Mouse (Mus musculus): ENCODE measurements around the gene Itpkb. TPM values are rescaled to one million over a fixed set of nuclear protein-coding genes. Genes with fewer than 3 reads are reported as not detected.

Itpkb gene
- total and polyA plus RNA-seq, 3 experiments = 4.2 to 14.4 (median 10.6) TPM

- DNase-seq (ENCODE audit: extremely low read depth) = no peak
- Histone ChIP-seq H3K4me2 (ENCODE audit: insufficient read depth, low read depth, poor library complexity, severe bottlenecking) (no peak overlapping the region), H3K27me3 (replicated peaks) (no peaks in the 10 kb centered on the region), H3K36me3 (replicated peaks in 1 of 2; ENCODE audit: control insufficient read depth in 1 of 2, insufficient read depth in 1 of 2, low read length in 1 of 2) (peaks cover 3 to 44% of the 10 kb centered on the region in 2 experiments), H3K4me3 (replicated peaks in 1 of 3; ENCODE audit: low read depth in 2 of 3, low read length in 2 of 3, poor library complexity in 1 of 3) (no peak overlapping the region), H3K27ac (ENCODE audit: insufficient read depth, low read depth) (no peak overlapping the region), H3K79me2 (replicated peaks; ENCODE audit: control insufficient read depth, extremely low read depth, insufficient read depth, poor library complexity, severe bottlenecking) (no peaks in the 10 kb centered on the region), H3K9me3 (replicated peaks; ENCODE audit: low read length) (no peaks in the 10 kb centered on the region), H3K4me1 (ENCODE audit: control insufficient read depth in 1 of 2, insufficient read depth in 2 of 2) (peaks cover 14 to 78% of the 10 kb centered on the region in 2 experiments), H3K9ac (ENCODE audit: insufficient read depth, low read depth) (no peak overlapping the region)
- in situ Hi-C loops (cut with MboI; ENCODE audit: low pct_ligation_motif_present, low pct_unique_long_range_greater_than_20kb, low sequenced_read_pairs) (no loop called here), dilution Hi-C loops (cut with MboI; ENCODE audit: extremely low pct_ligation_motif_present, extremely low pct_unique_long_range_greater_than_20kb, low sequenced_read_pairs) (no loop called here)
- TF ChIP-seq CTCF (conservative IDR thresholded peaks at IDR 0.05 in 1 of 2, IDR thresholded peaks at IDR 0.05 in 1 of 2; ENCODE audit: low read depth in 2 of 2, low read length in 2 of 2) (no peak), NRF1 (IDR thresholded peaks at IDR 0.05; ENCODE audit: low read depth, low read length) (no peak), MXI1 (IDR thresholded peaks at IDR 0.05; ENCODE audit: low read depth, low read length) (no peak), CHD1 (IDR thresholded peaks at IDR 0.05; ENCODE audit: low read depth, low read length) (no peak), ZMIZ1 (IDR thresholded peaks at IDR 0.05; ENCODE audit: low read depth, low read length) (no peak), GABPA (IDR thresholded peaks at IDR 0.05; ENCODE audit: insufficient replicate concordance, low read depth, low read length) (no peak), HCFC1 (IDR thresholded peaks at IDR 0.05; ENCODE audit: low read depth, low read length) (no peak), EP300 (IDR thresholded peaks at IDR 0.05; ENCODE audit: low read length) (no peak), TBP (conservative IDR thresholded peaks at IDR 0.05; ENCODE audit: low read depth, low read length) (no peak), ZNF384 (IDR thresholded peaks at IDR 0.05; ENCODE audit: low read depth, low read length) (no peak), CHD2 (IDR thresholded peaks at IDR 0.05; ENCODE audit: low read length) (no peak), JUN (IDR thresholded peaks at IDR 0.05; ENCODE audit: insufficient read depth, low read depth, low read length) (no peak), ZC3H11A (IDR thresholded peaks at IDR 0.05; ENCODE audit: low read depth, low read length) (no peak), BHLHE40 (IDR thresholded peaks at IDR 0.05; ENCODE audit: low read depth, low read length) (no peak), POLR2A (IDR thresholded peaks at IDR 0.05; ENCODE audit: low read depth, low read length) (no peak)
Measured at GRCm38 (mm10) chr1:180364720-180365119, 34.4 kb downstream of the Itpkb start.

- Histone ChIP-seq H3K27ac (ENCODE audit: insufficient read depth, low read depth) (no peak overlapping the region), H3K9ac (ENCODE audit: insufficient read depth, low read depth) (no peak overlapping the region), H3K4me1 (ENCODE audit: control insufficient read depth in 1 of 2, insufficient read depth in 2 of 2) (peaks cover 11 to 73% of the 10 kb centered on the region in 2 experiments), H3K79me2 (replicated peaks; ENCODE audit: control insufficient read depth, extremely low read depth, insufficient read depth, poor library complexity, severe bottlenecking) (no peaks in the 10 kb centered on the region), H3K9me3 (replicated peaks; ENCODE audit: low read length) (no peaks in the 10 kb centered on the region), H3K4me2 (ENCODE audit: insufficient read depth, low read depth, poor library complexity, severe bottlenecking) (peak overlapping the region; percentile 27; the same call in 1 of the 2 replicates), H3K36me3 (replicated peaks in 1 of 2; ENCODE audit: control insufficient read depth in 1 of 2, insufficient read depth in 1 of 2, low read length in 1 of 2) (peaks cover under 1 to 40% of the 10 kb centered on the region in 2 experiments), H3K27me3 (replicated peaks) (no peaks in the 10 kb centered on the region), H3K4me3 (replicated peaks in 1 of 3; ENCODE audit: low read depth in 2 of 3, low read length in 2 of 3, poor library complexity in 1 of 3) (peak overlapping the region in 2 of 3 experiments; percentile 12 to 25)
- peak; percentile 69 for DNase-seq (ENCODE audit: extremely low read depth)
- dilution Hi-C loops (cut with MboI; ENCODE audit: extremely low pct_ligation_motif_present, extremely low pct_unique_long_range_greater_than_20kb, low sequenced_read_pairs) (no loop called here), in situ Hi-C loops (cut with MboI; ENCODE audit: low pct_ligation_motif_present, low pct_unique_long_range_greater_than_20kb, low sequenced_read_pairs) (no loop called here)
- TF ChIP-seq USF2 (conservative IDR thresholded peaks at IDR 0.05; ENCODE audit: low read depth, low read length) = peak; percentile 90
- no peak for TF ChIP-seq UBTF (IDR thresholded peaks at IDR 0.05; ENCODE audit: low read depth, low read length)
- TF ChIP-seq MAFK (IDR thresholded peaks at IDR 0.05; ENCODE audit: insufficient replicate concordance, low read length) = peak; percentile 90
- TF ChIP-seq IRF4 (IDR thresholded peaks at IDR 0.05; ENCODE audit: low read depth, low read length) = no peak
- TF ChIP-seq JUND (conservative IDR thresholded peaks at IDR 0.05; ENCODE audit: low read depth, low read length) = no peak
- TF ChIP-seq SIN3A (IDR thresholded peaks at IDR 0.05; ENCODE audit: low read length) = no peak
- TF ChIP-seq MXI1 (IDR thresholded peaks at IDR 0.05; ENCODE audit: low read depth, low read length) = peak; percentile 72
- TF ChIP-seq POLR2A (IDR thresholded peaks at IDR 0.05; ENCODE audit: low read depth, low read length) = peak; percentile 31; the same call in 1 of the 2 replicates
- TF ChIP-seq ZMIZ1 (IDR thresholded peaks at IDR 0.05; ENCODE audit: low read depth, low read length) = no peak
- no peak for TF ChIP-seq MAZ (IDR thresholded peaks at IDR 0.05; ENCODE audit: low read depth, low read length)
- no peak for TF ChIP-seq ZKSCAN1 (IDR thresholded peaks at IDR 0.05; ENCODE audit: borderline replicate concordance, low read depth, low read length)
- TF ChIP-seq TBP (conservative IDR thresholded peaks at IDR 0.05; ENCODE audit: low read depth, low read length) = no peak
- peak; percentile 83 for TF ChIP-seq BHLHE40 (IDR thresholded peaks at IDR 0.05; ENCODE audit: low read depth, low read length)
- no peak for TF ChIP-seq MYC (IDR thresholded peaks at IDR 0.05; ENCODE audit: low read depth, low read length)
- TF ChIP-seq PAX5 (IDR thresholded peaks at IDR 0.05; ENCODE audit: low read length) = no peak
- TF ChIP-seq NRF1 (IDR thresholded peaks at IDR 0.05; ENCODE audit: low read depth, low read length) = peak; percentile 86
- no peak for TF ChIP-seq ZC3H11A (IDR thresholded peaks at IDR 0.05; ENCODE audit: low read depth, low read length)
- no peak for TF ChIP-seq ETS1 (conservative IDR thresholded peaks at IDR 0.05; ENCODE audit: low read depth, low read length)
- TF ChIP-seq JUN (IDR thresholded peaks at IDR 0.05; ENCODE audit: insufficient read depth, low read depth, low read length) = no peak
- TF ChIP-seq E2F4 (IDR thresholded peaks at IDR 0.05; ENCODE audit: insufficient replicate concordance, low read depth, low read length) = no peak
- peak; percentile 94 for TF ChIP-seq USF1 (IDR thresholded peaks at IDR 0.05; ENCODE audit: low read depth, low read length)
- TF ChIP-seq MAX (IDR thresholded peaks at IDR 0.05; ENCODE audit: low read length) = peak; percentile 74; the same call in 1 of the 2 replicates
- TF ChIP-seq TCF12 (IDR thresholded peaks at IDR 0.05; ENCODE audit: low read depth, low read length) = peak; percentile 12; the same call in 1 of the 2 replicates
- no peak for TF ChIP-seq POLR2AphosphoS2 (IDR thresholded peaks at IDR 0.05; ENCODE audit: low read depth, low read length)
Measured at GRCm38 (mm10) chr1:180365180-180365810, 35.0 kb downstream of the Itpkb start.

Data from CH12.LX (cell line).